Mouse (Mus musculus) heart, postnatal 0 days (tissue): ENCODE data around the gene Mrpl57.

Experiments
- CTCF ChIP-seq: IDR thresholded peaks from 2 replicates; pipeline ENCODE4 v1.5.1; 2016; ENCODE audit warnings: antibody characterized with exemption, control low read depth, low read depth
- EP300 ChIP-seq: IDR thresholded peaks from 2 replicates; pipeline ENCODE4 v1.6.1; 2016; ENCODE audit warnings: antibody characterized with exemption, low read depth

DNA sequence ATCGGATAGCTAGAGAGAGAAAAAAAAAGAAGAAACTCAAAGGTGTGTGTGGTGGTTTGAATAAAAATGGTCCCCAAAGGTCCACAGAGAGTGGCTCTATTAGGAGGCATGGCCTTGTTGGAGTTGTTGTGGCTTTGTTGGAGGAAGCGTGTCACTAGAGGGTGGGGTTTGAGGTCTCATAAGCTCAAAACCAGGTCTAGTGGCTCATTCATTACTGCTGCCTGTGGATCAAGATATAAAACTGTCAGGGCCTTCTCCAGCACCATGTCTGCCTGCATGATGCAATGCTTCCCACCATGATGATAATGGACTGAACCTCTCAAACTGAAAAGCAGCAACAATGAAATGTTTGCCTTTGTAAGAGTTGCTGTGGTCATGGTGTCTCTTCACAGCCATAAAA, 32.6 kb downstream of the Mrpl57 start:
- TF ChIP-seq CTCF (no peak), EP300 (no peak)
